Mouse (Mus musculus): ENCODE results near the gene Ccdc169. TPM values are rescaled to one million over a fixed set of nuclear protein-coding genes. Genes with fewer than 3 reads are reported as not detected.
"Not testable (repeated sequence)": the region's sequence is repeated elsewhere in the genome, so short reads cannot be mapped to it uniquely, and the experiment has no call there.

Ccdc169 gene
- polyA plus RNA-seq, 1 experiment from 2014 or later: not detected

GRCm38 (mm10) chr3:55196328-55196710 is 59.2 kb downstream of the Ccdc169 start:
- Histone ChIP-seq H3K4me2 (replicated peaks; ENCODE audit: low read depth, low read length) (no peak overlapping the region), H3K27me3 (ENCODE audit: control insufficient read depth, insufficient read depth, low read length) (no peaks in the 10 kb centered on the region), H3K9ac (ENCODE audit: low read depth, low read length) (no peak overlapping the region), H3K4me3 (ENCODE audit: low read length) (no peak overlapping the region), H3K27ac (ENCODE audit: low read depth, low read length) (no peak overlapping the region), H3K4me1 (ENCODE audit: control insufficient read depth, insufficient read depth, low read length) (no peaks in the 10 kb centered on the region), H3K9me3 (ENCODE audit: control insufficient read depth, low read length) (no peaks in the 10 kb centered on the region), H3K36me3 (ENCODE audit: control insufficient read depth, insufficient read depth, low read length) (no peaks in the 10 kb centered on the region)
- ATAC-seq (ENCODE audit: low FRiP score, low TSS enrichment): no peak
- WGBS: 89% methylated on average over 2 of the region's 2 CpGs

GRCm38 (mm10) chr3:55203621-55204020 is 66.5 kb downstream of the Ccdc169 start:
- WGBS: 91% methylated on average over 11 of the region's 11 CpGs
- H3K4me3 ChIP-seq (ENCODE audit: low read length); ATAC-seq (ENCODE audit: low FRiP score, low TSS enrichment); H3K9ac ChIP-seq (ENCODE audit: low read depth, low read length); H3K36me3 ChIP-seq (ENCODE audit: control insufficient read depth, insufficient read depth, low read length); H3K27ac ChIP-seq (ENCODE audit: low read depth, low read length); H3K4me2 ChIP-seq (replicated peaks; ENCODE audit: low read depth, low read length); H3K4me1 ChIP-seq (ENCODE audit: control insufficient read depth, insufficient read depth, low read length); H3K9me3 ChIP-seq (ENCODE audit: control insufficient read depth, low read length); H3K27me3 ChIP-seq (ENCODE audit: control insufficient read depth, insufficient read depth, low read length): not testable (repeated sequence)

GRCm38 (mm10) chr3:55206413-55206812 is 69.3 kb downstream of the Ccdc169 start:
- no peak overlapping the region for H3K9ac ChIP-seq (ENCODE audit: low read depth, low read length)
- H3K36me3 ChIP-seq (ENCODE audit: control insufficient read depth, insufficient read depth, low read length): no peaks in the 10 kb centered on the region
- ATAC-seq (ENCODE audit: low FRiP score, low TSS enrichment): no peak
- WGBS: 96% methylated on average over 2 of the region's 2 CpGs
- H3K27ac ChIP-seq (ENCODE audit: low read depth, low read length): no peak overlapping the region
- no peak overlapping the region for H3K4me2 ChIP-seq (replicated peaks; ENCODE audit: low read depth, low read length)
- H3K4me1 ChIP-seq (ENCODE audit: control insufficient read depth, insufficient read depth, low read length): no peaks in the 10 kb centered on the region
- no peaks in the 10 kb centered on the region for H3K27me3 ChIP-seq (ENCODE audit: control insufficient read depth, insufficient read depth, low read length)
- no peak overlapping the region for H3K4me3 ChIP-seq (ENCODE audit: low read length)
- H3K9me3 ChIP-seq (ENCODE audit: control insufficient read depth, low read length): no peaks in the 10 kb centered on the region

- no peaks in the 10 kb centered on the region for H3K27me3 ChIP-seq (ENCODE audit: control insufficient read depth, insufficient read depth, low read length)
- H3K4me1 ChIP-seq (ENCODE audit: control insufficient read depth, insufficient read depth, low read length): no peaks in the 10 kb centered on the region
- WGBS: 54% methylated on average over 6 of the region's 6 CpGs
- no peak for ATAC-seq (ENCODE audit: low FRiP score, low TSS enrichment)
- H3K27ac ChIP-seq (ENCODE audit: low read depth, low read length): no peak overlapping the region
- no peaks in the 10 kb centered on the region for H3K9me3 ChIP-seq (ENCODE audit: control insufficient read depth, low read length)
- H3K9ac ChIP-seq (ENCODE audit: low read depth, low read length): no peak overlapping the region
- H3K36me3 ChIP-seq (ENCODE audit: control insufficient read depth, insufficient read depth, low read length): no peaks in the 10 kb centered on the region
- H3K4me3 ChIP-seq (ENCODE audit: low read length): no peak overlapping the region
- H3K4me2 ChIP-seq (replicated peaks; ENCODE audit: low read depth, low read length): no peak overlapping the region
These were observed 70.5 kb downstream of the Ccdc169 start for GRCm38 (mm10) chr3:55207665-55208064.

GRCm38 (mm10) chr3:55212254-55212653 is 75.1 kb downstream of the Ccdc169 start:
- H3K4me1 ChIP-seq (ENCODE audit: control insufficient read depth, insufficient read depth, low read length): peaks cover 6% of the 10 kb centered on the region; the same call in 1 of the 2 replicates
- H3K36me3 ChIP-seq (ENCODE audit: control insufficient read depth, insufficient read depth, low read length): no peaks in the 10 kb centered on the region
- no peaks in the 10 kb centered on the region for H3K9me3 ChIP-seq (ENCODE audit: control insufficient read depth, low read length)
- no peak overlapping the region for H3K4me2 ChIP-seq (replicated peaks; ENCODE audit: low read depth, low read length)
- no peak for ATAC-seq (ENCODE audit: low FRiP score, low TSS enrichment)
- no peak overlapping the region for H3K9ac ChIP-seq (ENCODE audit: low read depth, low read length)
- H3K4me3 ChIP-seq (ENCODE audit: low read length): no peak overlapping the region
- no peak overlapping the region for H3K27ac ChIP-seq (ENCODE audit: low read depth, low read length)
- no peaks in the 10 kb centered on the region for H3K27me3 ChIP-seq (ENCODE audit: control insufficient read depth, insufficient read depth, low read length)
- 44% methylated on average over 2 of the region's 2 CpGs for WGBS

- Histone ChIP-seq H3K27me3 (ENCODE audit: control insufficient read depth, insufficient read depth, low read length) (no peaks in the 10 kb centered on the region), H3K36me3 (ENCODE audit: control insufficient read depth, insufficient read depth, low read length) (no peaks in the 10 kb centered on the region), H3K9ac (ENCODE audit: low read depth, low read length) (no peak overlapping the region), H3K4me3 (ENCODE audit: low read length) (no peak overlapping the region), H3K4me1 (ENCODE audit: control insufficient read depth, insufficient read depth, low read length) (peaks cover 6% of the 10 kb centered on the region; the same call in 1 of the 2 replicates), H3K27ac (ENCODE audit: low read depth, low read length) (no peak overlapping the region), H3K4me2 (replicated peaks; ENCODE audit: low read depth, low read length) (no peak overlapping the region), H3K9me3 (ENCODE audit: control insufficient read depth, low read length) (no peaks in the 10 kb centered on the region)
- WGBS: 27% methylated on average over 4 of the region's 4 CpGs
- ATAC-seq (ENCODE audit: low FRiP score, low TSS enrichment): 0 out of 2 replicates have a peak, but pooled peaks have one; percentile 12
These were observed 76.6 kb downstream of the Ccdc169 start for GRCm38 (mm10) chr3:55213785-55214184.

GRCm38 (mm10) chr3:55214413-55214812 is 77.3 kb downstream of the Ccdc169 start:
- no peak overlapping the region for H3K27ac ChIP-seq (ENCODE audit: low read depth, low read length)
- H3K9me3 ChIP-seq (ENCODE audit: control insufficient read depth, low read length): no peaks in the 10 kb centered on the region
- peaks cover 6% of the 10 kb centered on the region; the same call in 1 of the 2 replicates for H3K4me1 ChIP-seq (ENCODE audit: control insufficient read depth, insufficient read depth, low read length)
- no peaks in the 10 kb centered on the region for H3K36me3 ChIP-seq (ENCODE audit: control insufficient read depth, insufficient read depth, low read length)
- ATAC-seq (ENCODE audit: low FRiP score, low TSS enrichment): no peak
- WGBS: 64% methylated on average over 6 of the region's 6 CpGs
- no peaks in the 10 kb centered on the region for H3K27me3 ChIP-seq (ENCODE audit: control insufficient read depth, insufficient read depth, low read length)
- no peak overlapping the region for H3K4me2 ChIP-seq (replicated peaks; ENCODE audit: low read depth, low read length)
- H3K9ac ChIP-seq (ENCODE audit: low read depth, low read length): no peak overlapping the region
- no peak overlapping the region for H3K4me3 ChIP-seq (ENCODE audit: low read length)

- no peak overlapping the region for H3K27ac ChIP-seq (ENCODE audit: low read depth, low read length)
- no peaks in the 10 kb centered on the region for H3K36me3 ChIP-seq (ENCODE audit: control insufficient read depth, insufficient read depth, low read length)
- peaks cover 8% of the 10 kb centered on the region for H3K9me3 ChIP-seq (ENCODE audit: control insufficient read depth, low read length)
- ATAC-seq (ENCODE audit: low FRiP score, low TSS enrichment): no peak
- H3K4me3 ChIP-seq (ENCODE audit: low read length): no peak overlapping the region
- no peak overlapping the region for H3K9ac ChIP-seq (ENCODE audit: low read depth, low read length)
- H3K4me2 ChIP-seq (replicated peaks; ENCODE audit: low read depth, low read length): no peak overlapping the region
- no peaks in the 10 kb centered on the region for H3K27me3 ChIP-seq (ENCODE audit: control insufficient read depth, insufficient read depth, low read length)
- 79% methylated on average over 1 of the region's 2 CpGs for WGBS
- H3K4me1 ChIP-seq (ENCODE audit: control insufficient read depth, insufficient read depth, low read length): 0 out of 2 replicates have a peak, but pooled peaks cover 5% of the 10 kb centered on the region
These were observed 85.4 kb downstream of the Ccdc169 start for GRCm38 (mm10) chr3:55222502-55222901.

All from kidney, embryonic 14.5 days (tissue).